Mouse (Mus musculus): ENCODE measurements around the gene Dus4l.

The Dus4l gene

DNA sequence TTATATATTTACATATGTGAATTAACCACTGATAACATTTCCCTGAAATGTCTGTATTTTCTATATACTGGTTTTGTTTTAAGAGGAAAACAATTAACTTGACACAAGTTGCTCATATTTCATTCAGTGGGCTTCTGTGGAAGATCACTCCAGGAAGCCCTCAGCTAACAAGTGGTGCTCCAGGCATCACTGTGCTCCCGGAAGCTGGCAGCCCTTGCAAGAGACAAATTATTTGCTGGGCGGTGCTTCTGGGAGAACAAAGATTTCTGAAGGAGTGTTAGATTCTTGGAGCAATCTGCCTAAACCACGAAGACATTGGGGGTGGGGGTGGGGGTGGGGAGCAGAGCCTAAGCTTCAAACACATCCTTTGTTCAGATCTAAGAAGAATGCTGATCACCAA, 62.6 kb downstream of the Dus4l start:
- DNase-seq (ENCODE audit: low spot score) = no peak

Data from ovary, postnatal 14 days (tissue).